Mouse (Mus musculus) testis, adult 2 months (tissue): ENCODE data around the gene Pkhd1.

ENCODE experiments used
- CTCF ChIP-seq: fragments of 200-500 bp; IDR thresholded peaks from 2 replicates; pipeline ENCODE4 v1.5.1; 2012; ENCODE audit warnings: low read depth, mild to moderate bottlenecking, inconsistent platforms, low read length, moderate library complexity; ENCODE audit not compliant: control insufficient read depth, insufficient read depth, insufficient replicate concordance
- POLR2A ChIP-seq: fragments of 200-500 bp; IDR thresholded peaks from 2 replicates; pipeline ENCODE4 v1.6.1; 2012; ENCODE audit warnings: low read depth, mild to moderate bottlenecking, inconsistent platforms, low read length, moderate library complexity; ENCODE audit not compliant: control insufficient read depth

DNA sequence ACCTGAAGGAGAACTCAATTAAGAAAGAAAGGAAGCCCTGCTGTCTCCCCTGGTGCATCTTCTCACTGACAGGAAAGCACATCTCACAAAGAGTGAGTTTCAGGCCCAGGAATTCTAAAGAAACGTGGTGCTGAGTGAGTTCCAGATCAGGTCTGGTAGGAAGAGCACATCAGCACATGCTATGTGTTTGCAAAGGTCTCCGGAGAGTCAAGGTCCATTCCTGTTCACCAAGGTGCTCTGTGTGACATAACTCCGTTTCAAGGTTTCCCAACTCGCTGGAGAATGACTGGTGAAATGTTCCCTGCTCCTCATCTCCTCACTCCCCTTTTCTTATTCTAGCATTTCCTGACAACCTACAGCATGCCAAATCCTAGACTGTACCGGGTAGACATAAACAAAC lies 357.5 kb downstream of the Pkhd1 start:
- TF ChIP-seq CTCF (no peak), POLR2A (no peak)
